Mouse (Mus musculus) heart, postnatal 0 days (tissue): ENCODE measurements around the gene Spata20.

ENCODE experiments used
- CTCF ChIP-seq: IDR thresholded peaks from 2 replicates; pipeline ENCODE4 v1.5.1; 2016; ENCODE audit warnings: antibody characterized with exemption, control low read depth, low read depth
- EP300 ChIP-seq: IDR thresholded peaks from 2 replicates; pipeline ENCODE4 v1.6.1; 2016; ENCODE audit warnings: antibody characterized with exemption, low read depth

GRCm38 (mm10) chr11:94481963-94482362 is 4.0 kb downstream of the Spata20 start:
- TF ChIP-seq EP300: no peak
- TF ChIP-seq CTCF: no peak
